Mouse (Mus musculus) 3T3-L1 (cell line): ENCODE measurements around the gene Tmem107.
A peak's percentile ranks its signal among the peaks of the same experiment; 100 is the strongest.

Experiments
- DNase-seq: peaks from one replicate; pipeline ENCODE4 v3.0.0-alpha.2; 2015; ENCODE audit warnings: low read depth, low spot score

The Tmem107 gene

GRCm38 (mm10) chr11:69105796-69106195 is 35.2 kb downstream of the Tmem107 start:
- no peak for DNase-seq

- no peak for DNase-seq
These were observed 35.7 kb downstream of the Tmem107 start for GRCm38 (mm10) chr11:69106299-69106698.

GRCm38 (mm10) chr11:69106842-69107241 is 36.2 kb downstream of the Tmem107 start:
- no peak for DNase-seq

- no peak for DNase-seq
These were observed 37.1 kb downstream of the Tmem107 start for GRCm38 (mm10) chr11:69107676-69108075.

- DNase-seq = no peak
These were observed 37.6 kb downstream of the Tmem107 start for GRCm38 (mm10) chr11:69108223-69108622.

- DNase-seq = no peak
These were observed 38.7 kb downstream of the Tmem107 start for GRCm38 (mm10) chr11:69109032-69109900.

- DNase-seq = peak; percentile 83
These were observed 39.9 kb downstream of the Tmem107 start for GRCm38 (mm10) chr11:69110319-69111046.

GRCm38 (mm10) chr11:69111051-69111810 is 40.6 kb downstream of the Tmem107 start:
- DNase-seq = no peak

- no peak for DNase-seq
These were observed 41.3 kb downstream of the Tmem107 start for GRCm38 (mm10) chr11:69111865-69112264.

GRCm38 (mm10) chr11:69114018-69114417 is 43.4 kb downstream of the Tmem107 start:
- peak; percentile 51 for DNase-seq

GRCm38 (mm10) chr11:69114621-69115020 is 44.0 kb downstream of the Tmem107 start:
- DNase-seq = no peak

GRCm38 (mm10) chr11:69116843-69117242 is 46.2 kb downstream of the Tmem107 start:
- no peak for DNase-seq

GRCm38 (mm10) chr11:69117737-69118695 is 47.4 kb downstream of the Tmem107 start:
- DNase-seq = peak; percentile 74

- DNase-seq = peak; percentile 94
These were observed 48.2 kb downstream of the Tmem107 start for GRCm38 (mm10) chr11:69118765-69119164.

GRCm38 (mm10) chr11:69119446-69120155 is 49.0 kb downstream of the Tmem107 start:
- DNase-seq = no peak

- no peak for DNase-seq
These were observed 49.8 kb downstream of the Tmem107 start, which contains the start of gene Hes7 for GRCm38 (mm10) chr11:69120221-69121000. Gene Hes7 (plus strand): TSS chr11:69120404.

GRCm38 (mm10) chr11:69121001-69121740 is 50.6 kb downstream of the Tmem107 start:
- peak; percentile 48 for DNase-seq

GRCm38 (mm10) chr11:69121741-69122335 is 51.2 kb downstream of the Tmem107 start:
- peak; percentile 61 for DNase-seq
